Mouse (Mus musculus) ES-Bruce4 (cell line): ENCODE results near the gene Wdpcp.

ENCODE experiments used
- CTCF ChIP-seq: IDR thresholded peaks from one replicate; pipeline ENCODE4 v1.8.1; 2011; ENCODE audit warnings: low read depth, low read length
- POLR2A ChIP-seq: IDR thresholded peaks from one replicate; pipeline ENCODE4 v1.8.1; 2011; ENCODE audit warnings: low read length; ENCODE audit not compliant: insufficient read depth

DNA sequence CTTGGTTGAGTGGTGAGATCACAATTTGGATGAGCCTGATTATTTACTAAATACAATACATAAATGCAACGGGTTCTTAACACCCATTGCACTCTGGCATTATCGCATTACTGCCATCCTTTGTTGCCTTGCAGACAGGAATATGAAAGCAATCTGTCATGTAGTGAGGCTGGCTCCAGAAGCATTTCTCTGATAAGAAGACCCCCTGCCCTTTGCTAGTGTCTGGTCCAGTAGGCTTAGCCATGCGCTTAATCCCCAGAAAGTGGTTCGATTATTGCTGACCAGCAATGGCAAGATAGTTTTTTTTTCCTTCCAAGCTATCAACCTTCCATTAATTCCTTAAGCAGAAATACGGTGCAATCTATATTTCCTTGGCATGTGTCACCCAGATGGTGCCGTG lies 122.1 kb downstream of the Wdpcp start:
- no peak for TF ChIP-seq POLR2A
- no peak for TF ChIP-seq CTCF
